Mouse (Mus musculus) intestine, embryonic 16.5 days (tissue): ENCODE data around the gene Klhl20. TPM values are rescaled to one million over a fixed set of nuclear protein-coding genes. Genes with fewer than 3 reads are reported as not detected.
A peak's percentile ranks its signal among the peaks of the same experiment; 100 is the strongest.

ENCODE experiments used
- ATAC-seq: fragments of 200-750 bp; cut with Nextera tagmentation; 2 replicates; pipeline ENCODE4 v1.8.0; 2017; ENCODE audit warnings: moderate TSS enrichment, moderate library complexity
- H3K27ac ChIP-seq: fragments of 300-500 bp; sonication (generic); 2 replicates; pipeline ENCODE4 v1.5.1; 2014; ENCODE audit warnings: mild to moderate bottlenecking, low read length
- H3K27me3 ChIP-seq: fragments of 300-500 bp; sonication (generic); replicated peaks from 2 replicates; pipeline ENCODE4 v1.6.1; 2014; ENCODE audit warnings: low read length, control low read depth, mixed read lengths; ENCODE audit not compliant: control insufficient read depth, insufficient read depth
- H3K36me3 ChIP-seq: fragments of 300-500 bp; sonication (generic); 2 replicates; pipeline ENCODE4 v1.6.1; 2014; ENCODE audit warnings: low read length, control low read depth; ENCODE audit not compliant: control insufficient read depth, insufficient read depth
- H3K4me1 ChIP-seq: fragments of 300-500 bp; sonication (generic); 2 replicates; pipeline ENCODE4 v1.6.1; 2014; ENCODE audit warnings: low read length, control low read depth, mixed read lengths; ENCODE audit not compliant: control insufficient read depth, insufficient read depth
- H3K4me2 ChIP-seq: fragments of 300-500 bp; sonication (generic); 2 replicates; pipeline ENCODE4 v1.6.1; 2014; ENCODE audit warnings: low read depth, low read length, control low read depth
- H3K4me3 ChIP-seq: fragments of 300-500 bp; sonication (generic); 2 replicates; pipeline ENCODE4 v1.5.1; 2014; ENCODE audit warnings: mild to moderate bottlenecking, low read length
- H3K9ac ChIP-seq: fragments of 300-500 bp; sonication (generic); 2 replicates; pipeline ENCODE4 v1.6.1; 2014; ENCODE audit warnings: low read depth, low read length
- H3K9me3 ChIP-seq: fragments of 300-500 bp; sonication (generic); 2 replicates; pipeline ENCODE4 v1.6.1; 2016; ENCODE audit warnings: low read length, control low read depth; ENCODE audit not compliant: control insufficient read depth
- WGBS: fragments of 180-500 bp; shearing (Covaris S2); extraction: QIAGEN DNeasy Blood & Tissue Kit; methylation state at CpG from one replicate; pipeline ENCODE4 v1.1.7; 2014; 5-methylcytosine and 5-hydroxymethylcytosine counted together
- polyA plus RNA-seq: library from polyadenylated mRNA; unstranded; fragments of >200 nt; fragmentation: Nextera tagmentation; extraction: Ambion mirVana; gene quantifications from 2 replicates; pipeline ENCODE4 v1.2.1, GENCODE M21; 2015

The Klhl20 gene
- polyA plus RNA-seq, 1 experiment from 2014 or later, result 9.9 TPM

DNA sequence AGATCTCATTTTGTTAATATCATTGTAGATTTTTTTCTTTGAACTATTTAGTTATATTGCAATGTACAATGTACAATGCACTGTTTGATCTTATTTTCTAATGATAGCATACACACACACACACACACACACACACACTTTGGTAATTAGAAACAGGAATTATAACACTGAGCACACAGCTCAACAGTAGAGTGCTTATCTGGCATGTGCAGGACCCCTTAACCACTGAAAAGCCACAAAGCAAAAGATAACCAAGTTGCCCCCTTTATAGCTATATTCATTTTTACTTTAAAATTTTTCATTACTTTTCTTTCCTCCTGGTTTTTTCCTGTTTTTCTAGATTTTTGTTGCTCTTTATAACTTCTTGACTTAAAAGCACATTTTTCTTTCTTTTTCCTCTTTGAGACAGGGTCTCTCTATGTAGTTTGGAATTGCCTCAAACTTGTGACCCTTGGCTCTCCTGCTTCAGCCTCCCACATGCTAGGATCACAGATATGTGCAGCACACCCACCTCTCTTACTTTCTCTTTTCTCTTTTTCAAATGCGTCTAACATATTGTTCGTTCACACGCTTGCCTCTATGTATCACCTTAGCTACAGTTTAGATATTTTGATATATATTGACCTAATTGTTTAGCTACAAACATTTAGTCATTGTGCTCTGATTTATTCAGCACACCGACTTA is 31.4 kb downstream of the Klhl20 start:
- WGBS, result 92% methylated on average over 4 of the region's 4 CpGs
- Histone ChIP-seq H3K4me1 (no peaks in the 10 kb centered on the region), H3K27me3 (no peaks in the 10 kb centered on the region), H3K36me3 (0 out of 2 replicates have a peak, but pooled peaks cover 5% of the 10 kb centered on the region), H3K9ac (no peak overlapping the region), H3K27ac (no peak overlapping the region), H3K4me2 (no peak overlapping the region), H3K4me3 (no peak overlapping the region), H3K9me3 (no peaks in the 10 kb centered on the region)
- no peak for ATAC-seq

DNA sequence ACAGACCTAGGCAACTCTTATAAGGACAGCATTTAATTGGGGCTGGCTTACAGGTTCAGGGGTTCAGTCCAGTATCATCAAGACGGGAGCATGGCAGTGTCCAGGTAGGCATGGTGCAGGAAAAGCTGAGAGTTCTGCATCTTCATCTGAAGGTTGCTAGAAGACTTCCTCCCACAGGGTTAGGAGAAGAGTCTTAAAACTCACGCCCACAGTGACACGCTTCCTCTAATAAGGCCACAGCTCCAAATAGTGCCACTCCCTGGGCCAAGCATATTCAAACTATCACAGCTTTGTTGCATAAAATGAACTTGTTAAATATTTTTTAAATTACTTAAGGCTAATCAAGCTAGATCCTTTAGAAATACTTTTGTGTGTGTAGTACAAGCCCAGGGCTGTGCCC is 54.1 kb downstream of the Klhl20 start:
- H3K9ac ChIP-seq, result no peak overlapping the region
- no peak overlapping the region for H3K4me2 ChIP-seq
- no peaks in the 10 kb centered on the region for H3K36me3 ChIP-seq
- no peak overlapping the region for H3K27ac ChIP-seq
- no peak for ATAC-seq
- 91% methylated on average over 3 of the region's 3 CpGs for WGBS
- no peak overlapping the region for H3K4me3 ChIP-seq
- H3K9me3 ChIP-seq, result no peaks in the 10 kb centered on the region
- H3K27me3 ChIP-seq, result no peaks in the 10 kb centered on the region
- H3K4me1 ChIP-seq, result peaks cover 18% of the 10 kb centered on the region

DNA sequence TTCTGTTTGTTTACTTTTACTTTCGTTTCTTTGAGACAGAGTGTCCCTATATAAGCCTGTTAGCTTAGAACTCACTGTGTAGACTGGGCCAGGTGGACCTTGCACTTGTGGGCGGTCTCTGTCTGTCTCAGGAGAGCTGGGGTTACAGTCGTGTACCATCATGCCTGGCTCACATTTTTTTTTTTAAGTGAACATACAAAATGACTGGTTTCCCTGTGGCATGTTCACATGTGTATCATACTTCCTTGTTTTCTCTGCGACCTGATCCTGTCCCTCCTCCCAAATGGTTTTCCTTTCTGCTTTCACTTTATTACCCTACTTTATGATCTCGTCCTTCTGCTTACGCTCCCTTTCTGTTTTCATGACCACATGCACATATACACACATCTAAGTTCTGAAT is 55.1 kb downstream of the Klhl20 start:
- Histone ChIP-seq H3K36me3 (no peaks in the 10 kb centered on the region), H3K4me1 (peaks cover 22% of the 10 kb centered on the region), H3K27me3 (no peaks in the 10 kb centered on the region), H3K9me3 (no peaks in the 10 kb centered on the region), H3K4me2 (no peak overlapping the region), H3K4me3 (peak overlapping the region; percentile 15), H3K9ac (no peak overlapping the region), H3K27ac (no peak overlapping the region)
- WGBS, result 63% methylated on average over 6 of the region's 6 CpGs
- ATAC-seq, result peak; percentile 86

DNA sequence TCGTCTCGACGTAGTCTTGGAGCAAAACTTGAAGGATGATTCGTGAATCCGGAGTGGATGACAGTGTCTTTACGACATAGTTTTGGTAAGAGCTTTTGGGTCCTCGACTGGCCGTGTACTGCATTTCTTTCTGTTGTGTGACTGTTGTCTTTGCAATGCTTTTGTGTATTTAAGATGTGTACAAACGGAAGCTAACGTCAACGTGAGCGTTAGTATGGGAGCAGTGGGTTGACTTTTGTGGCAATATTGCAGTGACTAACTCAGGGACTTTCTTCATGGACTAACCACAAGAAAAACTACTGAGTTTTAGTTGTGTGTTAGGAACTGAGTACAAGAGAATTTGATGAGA is 60.1 kb downstream of the Klhl20 start:
- Histone ChIP-seq H3K36me3 (no peaks in the 10 kb centered on the region), H3K4me3 (peak overlapping the region; percentile 80), H3K9me3 (no peaks in the 10 kb centered on the region), H3K4me1 (peaks cover 25% of the 10 kb centered on the region), H3K27me3 (no peaks in the 10 kb centered on the region), H3K27ac (peak overlapping the region; percentile 76), H3K4me2 (peak overlapping the region; percentile 79), H3K9ac (peak overlapping the region; percentile 85)
- WGBS, result under 1% methylated on average over 12 of the region's 12 CpGs
- ATAC-seq, result no peak

DNA sequence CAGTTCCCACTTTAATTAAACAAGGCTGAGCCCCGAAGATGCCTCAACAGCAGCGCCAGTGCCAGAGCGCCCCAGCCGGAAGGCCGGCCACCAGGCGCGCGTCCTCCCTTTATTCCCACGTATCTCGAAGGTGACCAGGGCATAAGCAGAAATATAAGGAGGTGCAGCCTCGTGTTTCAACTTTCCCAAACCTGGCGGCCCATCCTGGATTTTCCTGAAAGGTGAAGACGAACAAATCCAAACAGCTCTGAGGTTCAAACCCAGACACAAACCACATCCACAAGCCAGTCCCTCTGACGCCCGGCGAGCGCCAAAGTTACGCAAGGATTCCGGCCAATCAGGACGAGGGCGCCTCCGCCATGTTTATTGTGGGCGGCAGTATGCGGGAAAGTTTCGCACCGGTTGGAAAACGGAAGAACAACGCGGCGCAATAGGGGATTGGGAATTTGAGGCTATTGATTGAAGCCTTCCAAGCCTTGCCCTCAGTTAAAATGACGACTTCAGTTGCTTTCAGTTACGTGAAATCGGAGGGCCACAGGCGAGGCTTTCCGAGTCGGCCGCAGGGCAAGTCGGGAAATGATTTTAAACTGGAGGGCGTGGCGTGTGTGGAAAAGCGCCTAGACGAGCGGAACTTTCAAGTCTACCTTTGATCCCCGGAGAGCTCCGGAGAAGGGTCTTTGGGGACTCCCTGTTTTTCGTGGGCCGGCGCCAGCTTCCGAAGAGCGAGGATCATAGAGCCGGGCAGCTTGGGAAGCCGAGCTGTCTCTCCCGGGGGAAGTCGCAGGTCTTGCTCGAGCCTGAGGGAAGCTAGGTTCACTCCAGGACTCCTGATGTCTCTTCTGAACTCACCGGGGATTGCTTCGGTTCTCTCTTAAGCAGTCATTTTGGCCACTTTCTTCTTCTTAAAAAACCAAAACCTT is 60.7 kb downstream of the Klhl20 start, which contains the start of the genes Dars2 and Cenpl:
Gene Dars2, minus strand, starts transcription at position 307 of the 920 bp plus-strand sequence.
Gene Cenpl, plus strand, starts transcription at position 362 of the 920 bp plus-strand sequence.
- ATAC-seq, result peak; percentile 96
- Histone ChIP-seq H3K4me2 (peak within 1 kb of the TSS; percentile 82), H3K4me1 (peaks cover 25% of the 10 kb centered on the region), H3K27me3 (no peaks in the 10 kb centered on the region), H3K4me3 (peak within 1 kb of the TSS; percentile 80), H3K9ac (peak within 1 kb of the TSS; percentile 85), H3K36me3 (no peaks in the 10 kb centered on the region), H3K27ac (peak within 1 kb of the TSS; percentile 76), H3K9me3 (no peaks in the 10 kb centered on the region)
- under 1% methylated on average over 57 of the region's 57 CpGs for WGBS

DNA sequence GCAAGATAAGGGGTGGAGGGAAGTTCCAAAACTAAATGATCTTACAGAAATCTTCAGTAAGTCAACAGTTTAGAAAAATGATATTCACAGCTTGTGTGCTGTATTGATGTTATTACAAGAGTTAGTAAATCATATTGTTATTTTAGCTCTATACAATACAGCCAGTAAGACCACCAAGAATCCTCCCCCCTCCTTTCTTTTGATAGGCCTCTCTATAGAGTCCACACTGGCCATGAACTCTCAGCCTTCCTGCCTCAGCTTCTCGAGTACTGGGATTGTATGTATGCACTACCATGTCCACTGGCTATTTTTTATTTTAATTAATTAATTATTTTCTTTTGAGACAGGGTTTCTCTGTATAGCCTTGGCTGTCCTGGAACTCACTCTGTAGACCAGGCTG is 68.0 kb downstream of the Klhl20 start:
- H3K4me2 ChIP-seq, result no peak overlapping the region
- no peaks in the 10 kb centered on the region for H3K9me3 ChIP-seq
- WGBS, result 82% methylated on average over 1 of the region's 1 CpGs
- H3K27me3 ChIP-seq, result no peaks in the 10 kb centered on the region
- H3K4me1 ChIP-seq, result no peaks in the 10 kb centered on the region
- no peak overlapping the region for H3K4me3 ChIP-seq
- H3K27ac ChIP-seq, result no peak overlapping the region
- H3K36me3 ChIP-seq, result no peaks in the 10 kb centered on the region
- ATAC-seq, result no peak
- no peak overlapping the region for H3K9ac ChIP-seq

DNA sequence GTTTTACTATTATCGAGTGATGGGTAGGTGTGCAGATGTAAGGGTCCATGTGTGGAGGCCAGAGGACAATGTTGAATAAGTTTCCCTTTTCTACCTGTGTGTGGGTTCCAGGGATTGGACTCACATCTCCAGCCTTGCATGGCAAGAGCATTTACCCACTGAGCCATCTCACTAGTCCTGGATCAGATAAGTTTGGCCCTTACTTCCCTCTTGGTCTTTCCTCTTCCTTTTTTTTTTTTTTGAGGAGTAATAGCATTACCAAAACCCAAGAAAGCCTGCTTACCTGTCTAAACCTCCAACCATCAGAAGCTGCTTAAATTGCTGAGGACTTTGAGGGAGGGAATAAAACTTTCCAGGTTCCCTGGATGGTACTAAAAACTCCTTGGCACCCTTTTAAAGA is 74.1 kb downstream of the Klhl20 start:
- no peak overlapping the region for H3K9ac ChIP-seq
- no peaks in the 10 kb centered on the region for H3K4me1 ChIP-seq
- H3K4me3 ChIP-seq, result no peak overlapping the region
- 96% methylated on average over 1 of the region's 1 CpGs for WGBS
- ATAC-seq, result no peak
- 0 out of 2 replicates have a peak, but pooled peaks cover under 1% of the 10 kb centered on the region for H3K36me3 ChIP-seq
- no peaks in the 10 kb centered on the region for H3K27me3 ChIP-seq
- no peak overlapping the region for H3K4me2 ChIP-seq
- no peak overlapping the region for H3K27ac ChIP-seq
- no peaks in the 10 kb centered on the region for H3K9me3 ChIP-seq

DNA sequence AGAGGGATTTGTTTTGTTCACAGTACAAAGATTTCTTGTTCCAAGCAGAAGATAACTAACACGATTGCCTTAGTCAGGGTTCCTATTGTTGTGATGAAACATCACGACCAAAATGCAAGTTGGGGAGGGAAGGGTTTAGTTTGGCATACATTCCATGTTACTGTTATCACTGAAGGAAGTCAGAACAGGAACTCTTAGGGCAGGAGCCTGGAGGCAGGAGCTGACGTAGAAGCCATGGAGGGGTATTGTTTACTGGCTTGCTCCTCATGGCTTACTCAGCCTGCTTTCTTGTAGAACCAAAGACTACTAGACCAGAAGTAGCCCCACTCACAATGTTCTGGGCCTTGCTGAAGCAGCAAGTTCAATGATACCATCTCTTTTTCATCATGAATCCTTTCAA is 84.3 kb downstream of the Klhl20 start:
- no peaks in the 10 kb centered on the region for H3K4me1 ChIP-seq
- no peak overlapping the region for H3K4me2 ChIP-seq
- H3K27ac ChIP-seq, result no peak overlapping the region
- peaks cover 1% of the 10 kb centered on the region; the same call in 1 of the 2 replicates for H3K36me3 ChIP-seq
- H3K4me3 ChIP-seq, result no peak overlapping the region
- WGBS, result 83% methylated on average over 3 of the region's 3 CpGs
- no peak for ATAC-seq
- H3K27me3 ChIP-seq, result no peaks in the 10 kb centered on the region
- no peak overlapping the region for H3K9ac ChIP-seq
- no peaks in the 10 kb centered on the region for H3K9me3 ChIP-seq

DNA sequence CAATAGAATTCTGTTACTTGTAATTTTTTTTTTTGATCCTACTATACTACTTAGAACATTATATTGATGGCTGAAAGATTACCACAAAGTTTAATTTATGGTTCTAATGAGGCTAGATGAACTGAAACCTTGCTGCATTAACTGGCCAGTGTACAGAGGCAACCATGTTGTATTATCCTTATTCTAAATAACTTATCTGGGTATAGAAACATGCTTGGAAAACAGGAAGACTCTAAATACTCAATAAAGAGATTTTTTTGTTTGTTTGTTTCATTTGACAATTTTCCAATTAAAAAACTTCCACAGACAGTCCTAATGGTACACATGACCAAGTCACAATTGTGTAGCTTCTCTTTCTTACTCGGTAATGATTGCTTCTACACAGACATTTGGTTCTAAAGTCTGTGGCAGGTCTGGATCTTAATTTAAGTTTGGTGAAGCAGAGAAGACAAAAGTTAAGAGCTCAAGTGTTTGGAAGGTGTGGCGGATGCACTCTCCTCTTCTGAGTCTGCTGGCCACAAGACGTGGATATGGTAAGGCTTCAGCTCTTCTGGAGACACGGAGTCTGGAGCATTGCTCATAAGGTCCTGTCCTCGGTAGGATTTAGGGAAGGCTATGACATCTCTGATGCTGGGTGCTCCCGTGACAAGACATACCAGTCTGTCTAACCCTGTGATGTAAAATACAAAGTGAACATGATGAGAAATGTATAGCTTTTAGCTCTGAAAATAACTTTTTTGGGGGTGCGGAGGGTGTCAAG is 89.9 kb downstream of the Klhl20 start:
- H3K36me3 ChIP-seq, result 0 out of 2 replicates have a peak, but pooled peaks cover 6% of the 10 kb centered on the region
- no peak for ATAC-seq

More for the DNA sequence above, 89.9 kb downstream of the Klhl20 start:
- H3K4me1 ChIP-seq, result peaks cover 2% of the 10 kb centered on the region; the same call in 1 of the 2 replicates
- H3K9me3 ChIP-seq, result no peaks in the 10 kb centered on the region
- no peak overlapping the region for H3K4me2 ChIP-seq
- H3K27me3 ChIP-seq, result no peaks in the 10 kb centered on the region
- H3K4me3 ChIP-seq, result no peak overlapping the region
- no peak overlapping the region for H3K9ac ChIP-seq
- WGBS, result 90% methylated on average over 7 of the region's 7 CpGs
- H3K27ac ChIP-seq, result no peak overlapping the region
